Mouse (Mus musculus): Measurements from ENCODE around the gene Bmt2.

DNA sequence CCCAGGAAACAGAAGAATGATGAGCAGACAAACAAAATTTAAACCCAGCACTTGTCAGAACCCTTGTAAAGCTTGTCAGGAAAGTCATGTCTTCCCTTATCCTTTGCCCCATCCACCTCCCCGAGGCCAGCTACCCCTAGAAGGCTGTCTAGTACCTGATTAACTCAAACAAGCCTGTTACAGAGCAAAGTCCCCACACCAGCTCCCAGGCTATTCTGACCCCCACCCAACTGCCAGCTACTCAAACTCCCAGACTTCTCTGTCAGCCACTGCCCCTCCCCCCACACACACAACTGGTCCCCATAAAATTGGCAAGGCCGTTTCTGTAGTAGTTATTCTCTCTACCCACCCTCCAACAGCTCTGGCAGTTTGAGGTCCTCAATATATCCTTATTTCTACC is 91.2 kb downstream of the Bmt2 start:
- no peak for TF ChIP-seq CTCF (IDR thresholded peaks at IDR 0.05; ENCODE audit: low read depth, low read length)
- no peak for TF ChIP-seq POLR2A (IDR thresholded peaks at IDR 0.05; ENCODE audit: insufficient read depth, low read length)
